Mouse (Mus musculus): ENCODE data around the gene Lce1a1. TPM values are rescaled to one million over a fixed set of nuclear protein-coding genes. Genes with fewer than 3 reads are reported as not detected.

Lce1a1 gene
- total RNA-seq, 2 experiments from 2014 or later = not detected

Other genes with a start within 250 kb of the Lce1a1 start
- not detected for gene Sprr2i, start 240.3 kb downstream of the Lce1a1 start, total RNA-seq (2021)
- not detected for gene Sprr2j-ps, start 230.2 kb downstream of the Lce1a1 start, total RNA-seq (2021)
- 1 to 10 TPM; 2.9 to 3.4 TPM for gene Gm9774, start 218.9 kb downstream of the Lce1a1 start, total RNA-seq (2021)
- gene Sprr2k, start 215.7 kb downstream of the Lce1a1 start, total RNA-seq (2021) = not detected
- not detected for gene Sprr1b, start 209.5 kb downstream of the Lce1a1 start, total RNA-seq (2021)
- gene Sprr3, start 189.6 kb downstream of the Lce1a1 start, total RNA-seq (2021) = not detected
- gene Sprr1a, start 162.4 kb downstream of the Lce1a1 start, total RNA-seq (2021) = not detected
- not detected for gene Sprr4, start 147.8 kb downstream of the Lce1a1 start, total RNA-seq (2021)
- not detected for gene 2310046K23Rik, start 113.8 kb downstream of the Lce1a1 start, total RNA-seq (2021)
- not detected for gene Ivl, start 74.6 kb downstream of the Lce1a1 start, total RNA-seq (2021)
- not detected for gene Smcp, start 59.3 kb downstream of the Lce1a1 start, total RNA-seq (2021)
- gene 2210017I01Rik, start 40.8 kb downstream of the Lce1a1 start, total RNA-seq (2021) = not detected
- gene Lce6a, start 26.6 kb downstream of the Lce1a1 start, total RNA-seq (2021) = not detected
- gene Lce1b, start 8.6 kb upstream of the Lce1a1 start, total RNA-seq (2021) = not detected
- gene Lce1a2, start 22.0 kb upstream of the Lce1a1 start, total RNA-seq (2021) = not detected
- not detected for gene Lce1c, start 30.9 kb upstream of the Lce1a1 start, total RNA-seq (2021)
- gene Lce1d, start 38.9 kb upstream of the Lce1a1 start, total RNA-seq (2021) = not detected
- not detected for gene Lce1e, start 60.8 kb upstream of the Lce1a1 start, total RNA-seq (2021)
- gene Lce1f, start 72.0 kb upstream of the Lce1a1 start, total RNA-seq (2021) = not detected
- gene Gm38119, start 90.8 kb upstream of the Lce1a1 start, total RNA-seq (2021) = not detected
- gene Lce1g, start 104.0 kb upstream of the Lce1a1 start, total RNA-seq (2021) = not detected
- not detected for gene Lce1h, start 116.8 kb upstream of the Lce1a1 start, total RNA-seq (2021)
- not detected for gene Lce1i, start 130.6 kb upstream of the Lce1a1 start, total RNA-seq (2021)
- not detected for gene Lce1j, start 142.2 kb upstream of the Lce1a1 start, total RNA-seq (2021)
- not detected for gene Lce1k, start 159.6 kb upstream of the Lce1a1 start, total RNA-seq (2021)
- not detected for gene Kprp, start 178.9 kb upstream of the Lce1a1 start, total RNA-seq (2021)
- not detected for gene Lce1l, start 203.0 kb upstream of the Lce1a1 start, total RNA-seq (2021)
- not detected for gene 2310050C09Rik, start 221.9 kb upstream of the Lce1a1 start, total RNA-seq (2021)

Data from left cerebral cortex, postnatal 4 days (tissue).